Mouse (Mus musculus): Measurements from ENCODE around the gene Krtap12-1. TPM values are rescaled to one million over a fixed set of nuclear protein-coding genes. Genes with fewer than 3 reads are reported as not detected.
A peak's percentile ranks its signal among the peaks of the same experiment; 100 is the strongest.
"Not testable (repeated sequence)": the region's sequence is repeated elsewhere in the genome, so short reads cannot be mapped to it uniquely, and the experiment has no call there.

The Krtap12-1 gene
- not detected in 2 replicates for polyA plus RNA-seq (2015; fragmentation: Nextera tagmentation; extraction: Ambion mirVana)

GRCm38 (mm10) chr10:77720299-77720698 is at the start of gene Krtap12-1:
TSS of gene Krtap12-1 (plus strand) at chr10:77720599.
- not testable (repeated sequence) for H3K27me3 ChIP-seq (ENCODE audit: insufficient read depth, low read length); H3K36me3 ChIP-seq (ENCODE audit: insufficient read depth, low read length); DNase-seq (ENCODE audit: low spot score); H3K9me3 ChIP-seq (replicated peaks; ENCODE audit: low read length); H3K4me1 ChIP-seq (replicated peaks; ENCODE audit: insufficient read depth, low read length); ATAC-seq (replicated peaks; ENCODE audit: low FRiP score, low read depth); H3K27ac ChIP-seq; H3K4me2 ChIP-seq (ENCODE audit: low read length); H3K9ac ChIP-seq (ENCODE audit: low read depth, low read length); H3K4me3 ChIP-seq (replicated peaks; ENCODE audit: low read depth, low read length)
- WGBS: 92% methylated on average over 1 of the region's 1 CpGs

- Histone ChIP-seq H3K27me3 (ENCODE audit: insufficient read depth, low read length) (no peaks in the 10 kb centered on the region), H3K4me1 (replicated peaks; ENCODE audit: insufficient read depth, low read length) (no peaks in the 10 kb centered on the region), H3K9ac (ENCODE audit: low read depth, low read length) (no peak overlapping the region), H3K36me3 (ENCODE audit: insufficient read depth, low read length) (no peaks in the 10 kb centered on the region), H3K4me3 (replicated peaks; ENCODE audit: low read depth, low read length) (no peak overlapping the region), H3K4me2 (ENCODE audit: low read length) (no peak overlapping the region), H3K9me3 (replicated peaks; ENCODE audit: low read length) (no peaks in the 10 kb centered on the region), H3K27ac (no peak overlapping the region)
- no peak for TF ChIP-seq CTCF (IDR thresholded peaks at IDR 0.05; ENCODE audit: low read depth)
- no peak for DNase-seq (ENCODE audit: low spot score)
- 80% methylated on average over 4 of the region's 4 CpGs for WGBS
- no peak for ATAC-seq (replicated peaks; ENCODE audit: low FRiP score, low read depth)
Observed at GRCm38 (mm10) chr10:77670710-77671109, 49.7 kb upstream of the Krtap12-1 start.

DNA sequence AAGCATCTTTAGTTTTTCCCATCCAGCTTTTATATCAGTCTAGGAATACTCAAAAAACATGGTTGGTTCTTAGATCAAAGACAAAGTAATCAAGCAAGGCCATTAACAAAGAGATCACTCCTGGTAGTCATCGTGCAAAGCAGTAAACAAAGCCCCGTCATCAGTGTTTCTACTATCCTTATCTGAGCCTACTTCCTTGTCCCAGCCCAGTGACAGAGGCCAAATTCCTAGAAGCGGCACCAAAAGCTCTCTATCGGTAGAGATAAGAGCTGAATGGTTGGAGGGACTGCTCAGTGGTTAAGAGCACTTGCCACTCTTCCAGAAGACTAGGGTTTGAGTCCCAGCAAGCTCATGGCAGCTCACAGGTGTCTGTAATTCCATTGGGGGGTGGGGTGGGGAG is 48.9 kb upstream of the Krtap12-1 start:
- Histone ChIP-seq H3K27ac (no peak overlapping the region), H3K9me3 (replicated peaks; ENCODE audit: low read length) (no peaks in the 10 kb centered on the region), H3K4me3 (replicated peaks; ENCODE audit: low read depth, low read length) (no peak overlapping the region), H3K27me3 (ENCODE audit: insufficient read depth, low read length) (no peaks in the 10 kb centered on the region; the same call in 1 of the 2 replicates), H3K36me3 (ENCODE audit: insufficient read depth, low read length) (no peaks in the 10 kb centered on the region), H3K4me2 (ENCODE audit: low read length) (no peak overlapping the region), H3K4me1 (replicated peaks; ENCODE audit: insufficient read depth, low read length) (no peaks in the 10 kb centered on the region), H3K9ac (ENCODE audit: low read depth, low read length) (no peak overlapping the region)
- WGBS: 64% methylated on average over 4 of the region's 4 CpGs
- ATAC-seq (replicated peaks; ENCODE audit: low FRiP score, low read depth): no peak
- no peak for TF ChIP-seq CTCF (IDR thresholded peaks at IDR 0.05; ENCODE audit: low read depth)
- no peak for DNase-seq (ENCODE audit: low spot score)

DNA sequence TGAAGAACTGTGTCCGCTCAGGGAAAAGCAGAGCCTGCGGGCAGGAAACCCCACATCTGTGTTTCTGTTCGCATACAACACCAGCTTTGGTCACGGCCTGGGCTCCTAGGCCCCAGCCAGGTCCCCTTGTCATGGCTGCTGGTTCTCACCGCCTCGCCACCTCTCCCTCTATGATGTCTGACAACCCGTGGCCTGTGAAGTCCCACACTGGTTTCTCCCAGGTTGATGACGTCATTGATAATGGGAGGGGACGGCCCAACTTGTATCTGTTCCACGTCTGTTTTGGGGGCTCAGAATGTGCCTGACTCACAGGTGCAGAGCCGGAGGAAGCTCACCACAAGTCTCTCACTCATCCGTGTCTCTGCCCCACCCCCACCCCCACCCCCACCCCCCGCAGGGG is 46.6 kb upstream of the Krtap12-1 start:
- H3K27me3 ChIP-seq (ENCODE audit: insufficient read depth, low read length): peaks cover 19% of the 10 kb centered on the region
- WGBS: 54% methylated on average over 13 of the region's 13 CpGs
- H3K9me3 ChIP-seq (replicated peaks; ENCODE audit: low read length): no peaks in the 10 kb centered on the region
- ATAC-seq (replicated peaks; ENCODE audit: low FRiP score, low read depth) (no peak), DNase-seq (ENCODE audit: low spot score) (no peak)
- no peak overlapping the region for H3K4me2 ChIP-seq (ENCODE audit: low read length)
- H3K4me1 ChIP-seq (replicated peaks; ENCODE audit: insufficient read depth, low read length): 0 out of 2 replicates have a peak, but pooled peaks cover 6% of the 10 kb centered on the region
- no peak overlapping the region for H3K27ac ChIP-seq
- no peak for TF ChIP-seq CTCF (IDR thresholded peaks at IDR 0.05; ENCODE audit: low read depth)
- no peak overlapping the region for H3K9ac ChIP-seq (ENCODE audit: low read depth, low read length)
- no peak overlapping the region for H3K4me3 ChIP-seq (replicated peaks; ENCODE audit: low read depth, low read length)
- H3K36me3 ChIP-seq (ENCODE audit: insufficient read depth, low read length): no peaks in the 10 kb centered on the region

DNA sequence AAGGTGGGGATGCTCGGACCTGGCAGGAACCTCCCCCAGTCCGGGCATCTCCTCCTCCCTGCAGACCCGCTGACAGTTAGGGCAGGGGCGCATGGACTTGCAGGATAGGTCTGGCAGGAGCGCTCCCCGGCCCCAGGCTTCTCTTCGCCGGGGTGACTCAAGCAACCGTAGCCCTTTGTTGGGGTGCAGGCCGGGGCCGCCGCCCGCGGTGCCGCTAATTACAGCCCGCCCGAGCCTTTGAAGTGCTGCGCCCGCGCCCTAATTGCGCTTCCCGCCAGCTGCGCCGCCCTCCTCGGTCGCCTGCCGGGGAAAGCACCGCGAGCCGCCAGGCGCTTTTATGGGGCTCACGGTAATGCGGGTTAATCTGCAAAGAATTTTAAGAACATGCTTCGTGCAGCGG is 42.8 kb upstream of the Krtap12-1 start:
- no peak for DNase-seq (ENCODE audit: low spot score)
- ATAC-seq (replicated peaks; ENCODE audit: low FRiP score, low read depth): no peak
- 0 out of 2 replicates have a peak, but pooled peaks cover 6% of the 10 kb centered on the region for H3K4me1 ChIP-seq (replicated peaks; ENCODE audit: insufficient read depth, low read length)
- no peak overlapping the region for H3K27ac ChIP-seq
- no peaks in the 10 kb centered on the region for H3K36me3 ChIP-seq (ENCODE audit: insufficient read depth, low read length)
- H3K4me2 ChIP-seq (ENCODE audit: low read length): peak overlapping the region; percentile 44
- whole genome bisulfite sequencing: 0% methylated on average over 32 of the region's 35 CpGs
- H3K4me3 ChIP-seq (replicated peaks; ENCODE audit: low read depth, low read length): 0 out of 2 replicates have a peak overlapping the region, but pooled peaks have one; percentile 18
- H3K27me3 ChIP-seq (ENCODE audit: insufficient read depth, low read length): peaks cover 19% of the 10 kb centered on the region
- no peaks in the 10 kb centered on the region for H3K9me3 ChIP-seq (replicated peaks; ENCODE audit: low read length)
- no peak overlapping the region for H3K9ac ChIP-seq (ENCODE audit: low read depth, low read length)
- no peak for TF ChIP-seq CTCF (IDR thresholded peaks at IDR 0.05; ENCODE audit: low read depth)

- Histone ChIP-seq H3K4me3 (replicated peaks; ENCODE audit: low read depth, low read length) (no peak overlapping the region), H3K4me2 (ENCODE audit: low read length) (no peak overlapping the region), H3K9ac (ENCODE audit: low read depth, low read length) (no peak overlapping the region), H3K36me3 (ENCODE audit: insufficient read depth, low read length) (no peaks in the 10 kb centered on the region), H3K27ac (no peak overlapping the region), H3K4me1 (replicated peaks; ENCODE audit: insufficient read depth, low read length) (no peaks in the 10 kb centered on the region), H3K9me3 (replicated peaks; ENCODE audit: low read length) (no peaks in the 10 kb centered on the region), H3K27me3 (ENCODE audit: insufficient read depth, low read length) (peaks cover 14% of the 10 kb centered on the region)
- no peak for TF ChIP-seq CTCF (IDR thresholded peaks at IDR 0.05; ENCODE audit: low read depth)
- no peak for DNase-seq (ENCODE audit: low spot score)
- 80% methylated on average over 7 of the region's 7 CpGs for WGBS
- ATAC-seq (replicated peaks; ENCODE audit: low FRiP score, low read depth): no peak
Observed at GRCm38 (mm10) chr10:77682994-77683393, 37.4 kb upstream of the Krtap12-1 start.

DNA sequence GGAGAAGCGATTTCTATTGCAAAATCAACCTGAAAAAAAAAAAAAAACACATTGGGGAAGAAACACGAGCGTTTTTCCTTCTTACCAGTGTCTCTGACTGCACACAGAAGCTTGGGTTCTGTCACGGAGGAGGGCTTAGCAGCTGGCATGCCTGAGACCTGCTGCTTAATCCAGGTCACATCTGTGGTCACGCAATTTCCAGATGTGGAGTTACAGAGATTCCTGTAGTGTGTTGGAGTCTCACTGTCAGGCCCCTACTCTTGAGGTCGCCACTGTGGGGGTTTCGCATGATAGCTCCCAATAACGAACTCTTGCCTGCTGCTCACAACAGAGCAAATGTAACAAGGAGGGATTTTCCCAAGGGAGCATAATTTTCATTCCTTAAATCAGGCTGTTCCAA is 36.2 kb upstream of the Krtap12-1 start:
- no peaks in the 10 kb centered on the region for H3K36me3 ChIP-seq (ENCODE audit: insufficient read depth, low read length)
- no peak for ATAC-seq (replicated peaks; ENCODE audit: low FRiP score, low read depth)
- H3K27me3 ChIP-seq (ENCODE audit: insufficient read depth, low read length): peaks cover 8% of the 10 kb centered on the region; the same call in 1 of the 2 replicates
- H3K27ac ChIP-seq: no peak overlapping the region
- no peak for TF ChIP-seq CTCF (IDR thresholded peaks at IDR 0.05; ENCODE audit: low read depth)
- H3K4me2 ChIP-seq (ENCODE audit: low read length): no peak overlapping the region
- WGBS: 29% methylated on average over 8 of the region's 8 CpGs
- H3K9ac ChIP-seq (ENCODE audit: low read depth, low read length): no peak overlapping the region
- no peak for DNase-seq (ENCODE audit: low spot score)
- no peaks in the 10 kb centered on the region for H3K4me1 ChIP-seq (replicated peaks; ENCODE audit: insufficient read depth, low read length)
- H3K4me3 ChIP-seq (replicated peaks; ENCODE audit: low read depth, low read length): no peak overlapping the region
- no peaks in the 10 kb centered on the region for H3K9me3 ChIP-seq (replicated peaks; ENCODE audit: low read length)
